ENCODE assay signal across 12 mouse cellular contexts in genomic region chr9:106269879-106270278, GRCm38 (mm10). TPM values are rescaled to one million over a fixed set of nuclear protein-coding genes. Genes with fewer than 3 reads are reported as not detected.
DNase-seq lines count a peak whose midpoint lies in the region; ATAC-seq lines count a peak whose summit lies in the region.
"Had no signal": no experiment of that assay in that cellular context is flagged by ENCODE, and none has a peak within 500 bp of the region (broad histone marks: within the 10 kb centered on the region; RNA-seq: fewer than 3 reads in every experiment).

No protein-coding gene starts in this region.

- peak; percentile 61; the same call in 1 of the 2 replicates for ATAC-seq in forebrain, embryonic 11.5 days (replicated peaks; ENCODE audit: low FRiP score)
- ATAC-seq in intestine, embryonic 16.5 days, result peak; percentile 74
- peak; percentile 65; the same call in 1 of the 2 replicates for ATAC-seq in stomach, embryonic 14.5 days (ENCODE audit: insufficient number of reproducible peaks, insufficient read depth, low FRiP score, low read depth)

- no peaks in the 10 kb centered on the region for H3K36me3 ChIP-seq in forebrain, embryonic 11.5 days (ENCODE audit: control insufficient read depth, insufficient read depth, low read length)
- H3K36me3 ChIP-seq in intestine, embryonic 16.5 days (ENCODE audit: control insufficient read depth, insufficient read depth, low read length), result no peaks in the 10 kb centered on the region
- H3K36me3 ChIP-seq in stomach, embryonic 14.5 days (ENCODE audit: control insufficient read depth, insufficient read depth, low read length), result no peaks in the 10 kb centered on the region
- H3K36me3 ChIP-seq: stomach, embryonic 15.5 days had no signal

- H3K4me2 ChIP-seq in forebrain, embryonic 11.5 days (ENCODE audit: low read depth, low read length, severe bottlenecking), result no peak overlapping the region
- H3K4me2 ChIP-seq in intestine, embryonic 16.5 days (ENCODE audit: low read depth, low read length), result no peak overlapping the region
- H3K4me2 ChIP-seq in stomach, embryonic 14.5 days (replicated peaks; ENCODE audit: low read depth, low read length), result no peak overlapping the region
- H3K4me2 ChIP-seq: stomach, embryonic 15.5 days had no signal

- H3K9ac ChIP-seq in forebrain, embryonic 11.5 days (ENCODE audit: low read length), result no peak overlapping the region; the same call in 1 of the 2 replicates
- no peak overlapping the region for H3K9ac ChIP-seq in intestine, embryonic 16.5 days (ENCODE audit: low read depth, low read length)
- no peak overlapping the region for H3K9ac ChIP-seq in stomach, embryonic 14.5 days (replicated peaks; ENCODE audit: low read depth, low read length)
- H3K9ac ChIP-seq: stomach, embryonic 15.5 days had no signal

- peaks cover 8% of the 10 kb centered on the region; the same call in 1 of the 2 replicates for H3K4me1 ChIP-seq in forebrain, embryonic 11.5 days (replicated peaks; ENCODE audit: control insufficient read depth, insufficient read depth, low read length)
- peaks cover 17% of the 10 kb centered on the region for H3K4me1 ChIP-seq in intestine, embryonic 16.5 days (ENCODE audit: control insufficient read depth, insufficient read depth, low read length)
- H3K4me1 ChIP-seq in stomach, embryonic 14.5 days (ENCODE audit: control insufficient read depth, insufficient read depth, low read length), result peaks cover 18% of the 10 kb centered on the region

- H3K4me3 ChIP-seq in forebrain, embryonic 11.5 days (ENCODE audit: low read depth, low read length), result no peak overlapping the region
- H3K4me3 ChIP-seq in intestine, embryonic 16.5 days (ENCODE audit: low read length), result no peak overlapping the region
- H3K4me3 ChIP-seq in stomach, embryonic 14.5 days (ENCODE audit: low read depth, low read length), result no peak overlapping the region
- H3K4me3 ChIP-seq: stomach, embryonic 15.5 days had no signal

- no peaks in the 10 kb centered on the region for H3K27me3 ChIP-seq in forebrain, embryonic 11.5 days (ENCODE audit: control insufficient read depth, insufficient read depth, low read length)
- H3K27me3 ChIP-seq in intestine, embryonic 16.5 days (replicated peaks; ENCODE audit: control insufficient read depth, insufficient read depth, low read length), result no peaks in the 10 kb centered on the region
- no peaks in the 10 kb centered on the region for H3K27me3 ChIP-seq in stomach, embryonic 14.5 days (ENCODE audit: control insufficient read depth, insufficient read depth, low read length)
- H3K27me3 ChIP-seq: Patski; stomach, embryonic 15.5 days had no signal

- H3K9me3 ChIP-seq in forebrain, embryonic 11.5 days (ENCODE audit: control insufficient read depth, low read length), result no peaks in the 10 kb centered on the region
- H3K9me3 ChIP-seq in intestine, embryonic 16.5 days (ENCODE audit: control insufficient read depth, low read length), result no peaks in the 10 kb centered on the region
- H3K9me3 ChIP-seq in stomach, embryonic 14.5 days (ENCODE audit: control insufficient read depth, low read depth, low read length), result no peaks in the 10 kb centered on the region
- H3K9me3 ChIP-seq: stomach, embryonic 15.5 days had no signal

- DNase-seq in retina, postnatal 1 day, result peak; percentile 24
- DNase-seq in retina, embryonic 14.5 days (ENCODE audit: low spot score), result no peak
- no peak for DNase-seq in forebrain, embryonic 11.5 days (ENCODE audit: low spot score)
- DNase-seq in thymus, postnatal 25 days, result no peak
- DNase-seq in thymus, postnatal 36 days, result no peak
- no peak for DNase-seq in spleen, adult 12 weeks (ENCODE audit: low spot score)
- DNase-seq: cerebellum, adult 11 months had no signal

- 35% methylated on average over 2 of the region's 2 CpGs for WGBS in forebrain, embryonic 11.5 days
- WGBS in intestine, embryonic 16.5 days, result 14% methylated on average over 2 of the region's 2 CpGs
- 25% methylated on average over 2 of the region's 2 CpGs for WGBS in stomach, embryonic 14.5 days

- no peak overlapping the region for H3K27ac ChIP-seq in forebrain, embryonic 11.5 days (ENCODE audit: low read depth, low read length)
- no peak overlapping the region for H3K27ac ChIP-seq in intestine, embryonic 16.5 days (ENCODE audit: low read length)
- no peak overlapping the region for H3K27ac ChIP-seq in stomach, embryonic 14.5 days (ENCODE audit: low read length)
- H3K27ac ChIP-seq: stomach, embryonic 15.5 days had no signal

RNA-seq across cellular contexts. Expression of gene Poc1a, which starts 11.0 kb away (rescaled TPM):
- polyA plus RNA-seq in forebrain, embryonic 11.5 days (2014; fragmentation: Nextera tagmentation; extraction: Ambion mirVana), result 32.5 and 34.9 TPM in 2 replicates
- polyA plus RNA-seq in intestine, embryonic 16.5 days (2015; fragmentation: Nextera tagmentation; extraction: Ambion mirVana), result 27.0 and 29.1 TPM in 2 replicates
- 25.2 and 27.7 TPM in 2 replicates for polyA plus RNA-seq in stomach, embryonic 14.5 days (2014; fragmentation: Nextera tagmentation; extraction: Ambion mirVana)

RNA-seq across cellular contexts. Expression of gene Alas1, which starts 21.4 kb away (rescaled TPM):
- 81.9 and 89.2 TPM in 2 replicates for polyA plus RNA-seq in forebrain, embryonic 11.5 days (2014; fragmentation: Nextera tagmentation; extraction: Ambion mirVana)
- 129 and 131 TPM in 2 replicates for polyA plus RNA-seq in intestine, embryonic 16.5 days (2015; fragmentation: Nextera tagmentation; extraction: Ambion mirVana)
- 105 and 112 TPM in 2 replicates for polyA plus RNA-seq in stomach, embryonic 14.5 days (2014; fragmentation: Nextera tagmentation; extraction: Ambion mirVana)

RNA-seq across cellular contexts. Expression of gene Tlr9, which starts 47.5 kb away (rescaled TPM):
- not detected in 2 replicates for polyA plus RNA-seq in forebrain, embryonic 11.5 days (2014; fragmentation: Nextera tagmentation; extraction: Ambion mirVana)
- 0.04 and 0.05 TPM in 2 replicates for polyA plus RNA-seq in intestine, embryonic 16.5 days (2015; fragmentation: Nextera tagmentation; extraction: Ambion mirVana)
- polyA plus RNA-seq in stomach, embryonic 14.5 days (2014; fragmentation: Nextera tagmentation; extraction: Ambion mirVana), result 0.13 TPM in 1 of 2 replicates, not detected in the other
- polyA plus RNA-seq: limb, embryonic 11.5 days had no signal
